Mouse (Mus musculus) thymus, adult 2 months (tissue): ENCODE measurements around the gene Gm136. TPM values are rescaled to one million over a fixed set of nuclear protein-coding genes. Genes with fewer than 3 reads are reported as not detected.
A peak's percentile ranks its signal among the peaks of the same experiment; 100 is the strongest.

Experiments used
- DNase-seq: peaks from one replicate; pipeline ENCODE4 v3.0.0; 2021
- H3K27ac ChIP-seq: fragments of 200-500 bp; 2 replicates; pipeline ENCODE4 v1.5.1; 2012; ENCODE audit warnings: low read length, control low read depth; ENCODE audit not compliant: control insufficient read depth, insufficient read depth
- H3K27me3 ChIP-seq: fragments of 200-500 bp; 2 replicates; pipeline ENCODE4 v1.6.1; 2012; ENCODE audit warnings: mild to moderate bottlenecking, low read length, moderate library complexity, mixed read lengths; ENCODE audit not compliant: control insufficient read depth, insufficient read depth
- H3K36me3 ChIP-seq: fragments of 200-500 bp; 2 replicates; pipeline ENCODE4 v1.6.1; 2012; ENCODE audit warnings: mild to moderate bottlenecking, low read length, moderate library complexity; ENCODE audit not compliant: control insufficient read depth, insufficient read depth
- H3K4me1 ChIP-seq: fragments of 200-500 bp; replicated peaks from 2 replicates; pipeline ENCODE4 v1.6.1; 2012; ENCODE audit warnings: low read length; ENCODE audit not compliant: control insufficient read depth, insufficient read depth
- H3K4me3 ChIP-seq: fragments of 200-500 bp; 2 replicates; pipeline ENCODE4 v1.5.1; 2012; ENCODE audit warnings: mild to moderate bottlenecking, low read length, control low read depth, moderate library complexity; ENCODE audit not compliant: control insufficient read depth, insufficient read depth
- CTCF ChIP-seq: fragments of 200-500 bp; IDR thresholded peaks from 2 replicates; pipeline ENCODE4 v1.5.1; 2012; ENCODE audit warnings: mild to moderate bottlenecking, control low read depth, low read length, moderate library complexity, borderline replicate concordance; ENCODE audit not compliant: control insufficient read depth, poor library complexity, insufficient read depth; ENCODE audit errors: extremely low read depth
- POLR2A ChIP-seq: fragments of 200-500 bp; IDR thresholded peaks from 2 replicates; pipeline ENCODE4 v1.6.1; 2012; ENCODE audit warnings: mild to moderate bottlenecking, low read length, control low read depth, moderate library complexity; ENCODE audit not compliant: control insufficient read depth, poor library complexity, insufficient read depth; ENCODE audit errors: extremely low read depth
- WGBS: fragments of 180-500 bp; shearing (Covaris S2); methylation state at CpG from one replicate; pipeline ENCODE4 v1.1.7; 2018; 5-methylcytosine and 5-hydroxymethylcytosine counted together
- polyA plus RNA-seq: library from polyadenylated mRNA; depleted of rRNA; stranded (reverse); fragments of >200 nt; gene quantifications from 2 replicates; pipeline ENCODE4 v1.2.3, GENCODE M21; 2012

Gene Gm136
- polyA plus RNA-seq, 1 experiment, result not detected

- Histone ChIP-seq H3K27ac (no peak overlapping the region), H3K27me3 (no peaks in the 10 kb centered on the region), H3K4me1 (no peaks in the 10 kb centered on the region; the same call in 1 of the 2 replicates), H3K4me3 (no peak overlapping the region), H3K36me3 (no peaks in the 10 kb centered on the region)
- no peak for TF ChIP-seq CTCF
- no peak for TF ChIP-seq POLR2A
- no peak for DNase-seq
- WGBS, result 98% methylated on average over 2 of the region's 2 CpGs
Measured at GRCm38 (mm10) chr4:34785646-34786045, 29.6 kb upstream of the Gm136 start.

- Histone ChIP-seq H3K27ac (no peak overlapping the region), H3K27me3 (no peaks in the 10 kb centered on the region), H3K36me3 (no peaks in the 10 kb centered on the region), H3K4me1 (no peaks in the 10 kb centered on the region; the same call in 1 of the 2 replicates), H3K4me3 (no peak overlapping the region)
- WGBS, result 86% methylated on average over 5 of the region's 5 CpGs
- TF ChIP-seq POLR2A (no peak), CTCF (no peak)
- peak; percentile 20 for DNase-seq
Measured at GRCm38 (mm10) chr4:34784865-34785264, 28.8 kb upstream of the Gm136 start.

GRCm38 (mm10) chr4:34782730-34783129, 26.7 kb upstream of the Gm136 start:
- H3K27ac ChIP-seq, result no peak overlapping the region
- DNase-seq, result peak; percentile 32
- H3K4me1 ChIP-seq, result peaks cover under 1% of the 10 kb centered on the region
- no peaks in the 10 kb centered on the region for H3K27me3 ChIP-seq
- 53% methylated on average over 4 of the region's 4 CpGs for WGBS
- no peaks in the 10 kb centered on the region for H3K36me3 ChIP-seq
- no peak overlapping the region for H3K4me3 ChIP-seq
- no peak for TF ChIP-seq POLR2A
- 0 out of 2 replicates have a peak, but pooled peaks have one; percentile 32 for TF ChIP-seq CTCF

- Histone ChIP-seq H3K4me3 (peak within 1 kb of the TSS; percentile 86), H3K27ac (peak within 1 kb of the TSS; percentile 30), H3K27me3 (no peaks in the 10 kb centered on the region), H3K36me3 (no peaks in the 10 kb centered on the region), H3K4me1 (peaks cover 2% of the 10 kb centered on the region)
- peak; percentile 90 for DNase-seq
- WGBS, result 5% methylated on average over 40 of the region's 40 CpGs
- TF ChIP-seq POLR2A (peak; percentile 87), CTCF (peak; percentile 97)
Measured at GRCm38 (mm10) chr4:34777677-34778527, 21.8 kb upstream of the Gm136 start, which contains the start of gene Smim8. TSS of gene Smim8 (minus strand) at chr4:34778423.

GRCm38 (mm10) chr4:34771652-34772371, 15.7 kb upstream of the Gm136 start:
- no peak overlapping the region for H3K27ac ChIP-seq
- WGBS, result 88% methylated on average over 8 of the region's 8 CpGs
- no peak overlapping the region for H3K4me3 ChIP-seq
- H3K36me3 ChIP-seq, result peaks cover 15% of the 10 kb centered on the region
- DNase-seq, result no peak
- H3K27me3 ChIP-seq, result no peaks in the 10 kb centered on the region
- no peak for TF ChIP-seq POLR2A
- no peak for TF ChIP-seq CTCF
- no peaks in the 10 kb centered on the region for H3K4me1 ChIP-seq

GRCm38 (mm10) chr4:34749236-34749635, 6.8 kb downstream of the Gm136 start:
- no peak for TF ChIP-seq CTCF
- no peak for TF ChIP-seq POLR2A
- WGBS, result 71% methylated on average over 6 of the region's 6 CpGs
- no peak overlapping the region for H3K27ac ChIP-seq

More at GRCm38 (mm10) chr4:34749236-34749635, 6.8 kb downstream of the Gm136 start:
- Histone ChIP-seq H3K4me1 (no peaks in the 10 kb centered on the region), H3K27me3 (no peaks in the 10 kb centered on the region), H3K36me3 (no peaks in the 10 kb centered on the region), H3K4me3 (no peak overlapping the region)
- DNase-seq, result no peak
